Mouse (Mus musculus): ENCODE data around the gene Prtn3.

DNA sequence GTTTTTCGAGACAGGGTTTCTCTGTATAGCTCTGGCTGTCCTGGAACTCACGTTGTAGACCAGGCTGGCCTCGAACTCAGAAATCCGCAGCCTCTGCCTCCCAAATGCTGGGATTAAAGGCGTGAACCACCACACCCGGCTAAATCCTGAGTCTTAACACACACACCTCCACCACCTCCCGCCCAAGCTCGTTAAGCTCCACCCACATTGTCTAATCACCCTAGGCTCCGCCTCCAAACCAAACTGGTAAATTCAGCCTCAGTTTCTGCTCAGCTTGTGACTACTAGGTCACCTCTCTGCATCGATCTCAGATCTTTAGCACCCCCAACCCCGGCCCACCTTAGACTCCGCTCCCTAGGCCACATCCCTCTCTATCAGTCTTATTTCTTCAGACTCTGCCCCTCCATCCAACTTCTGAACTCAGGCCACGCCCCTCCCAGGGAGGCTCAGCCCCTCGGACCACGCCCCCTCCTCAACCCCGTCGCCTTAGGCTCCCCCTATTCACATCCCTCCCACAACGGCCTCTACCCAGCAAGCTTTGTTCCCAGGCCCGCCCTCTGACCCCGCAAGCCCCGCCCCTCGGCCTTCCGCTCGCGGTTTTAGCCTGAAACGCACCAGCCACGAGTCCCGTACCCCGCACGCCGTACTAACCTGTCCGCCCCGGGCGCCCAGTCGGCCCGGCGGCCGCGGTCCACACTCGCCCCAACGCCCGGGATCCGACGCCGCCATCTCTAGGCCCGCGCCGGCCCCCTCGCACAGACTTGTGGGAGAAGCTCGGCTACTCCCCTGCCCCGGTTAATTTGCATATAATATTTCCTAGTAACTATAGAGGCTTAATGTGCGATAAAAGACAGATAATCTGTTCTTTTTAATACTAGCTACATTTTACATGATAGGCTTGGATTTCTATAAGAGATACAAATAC lies 34.2 kb downstream of the Prtn3 start, which contains the start of gene Med16:
- TF ChIP-seq CTCF (IDR thresholded peaks at IDR 0.05; ENCODE audit: low read depth) (no peak), EP300 (IDR thresholded peaks at IDR 0.05; ENCODE audit: low read depth) (no peak; the same call in 1 of the 2 replicates)
